Mouse (Mus musculus): ENCODE measurements at regions not wholly inside any gene's neighbourhood (a gene's known extent, or its start where the extent isn't known, plus 50 kb on each side); places are given as distances from the start of the nearest gene placed in this dataset.

GRCm38 (mm10) chr14:100530217-100530616 lies 245.7 kb upstream of the Klf12 start:
- no peaks in the 10 kb centered on the region for H3K9me3 ChIP-seq (replicated peaks; ENCODE audit: control insufficient read depth, insufficient read depth, low read length, poor library complexity, severe bottlenecking)
- no peaks in the 10 kb centered on the region for H3K27me3 ChIP-seq (ENCODE audit: control insufficient read depth, insufficient read depth, low read length, poor library complexity, severe bottlenecking)
- TF ChIP-seq POLR2A (IDR thresholded peaks at IDR 0.05; ENCODE audit: insufficient read depth, low read length) = no peak
- TF ChIP-seq CTCF (IDR thresholded peaks at IDR 0.05; ENCODE audit: low read depth, low read length) = no peak
- no peak for TF ChIP-seq EP300 (IDR thresholded peaks at IDR 0.05; ENCODE audit: insufficient read depth, low read depth, low read length)
- no peaks in the 10 kb centered on the region for H3K36me3 ChIP-seq (ENCODE audit: control insufficient read depth, insufficient read depth, low read length, poor library complexity, severe bottlenecking)
- no peaks in the 10 kb centered on the region for H3K4me1 ChIP-seq (ENCODE audit: control insufficient read depth, insufficient read depth, low read length)
- H3K4me3 ChIP-seq (ENCODE audit: low read depth, low read length) = no peak overlapping the region
- no peak overlapping the region for H3K27ac ChIP-seq (ENCODE audit: insufficient read depth, low read length)
- H3K9ac ChIP-seq (ENCODE audit: low read depth, poor library complexity, severe bottlenecking) = no peak overlapping the region

- H3K4me1 ChIP-seq (ENCODE audit: control insufficient read depth, insufficient read depth, low read length) = no peaks in the 10 kb centered on the region
- no peak overlapping the region for H3K27ac ChIP-seq (ENCODE audit: insufficient read depth, low read length)
- H3K4me3 ChIP-seq (ENCODE audit: low read depth, low read length) = no peak overlapping the region
- H3K9ac ChIP-seq (ENCODE audit: low read depth, poor library complexity, severe bottlenecking) = no peak overlapping the region
- no peaks in the 10 kb centered on the region for H3K36me3 ChIP-seq (ENCODE audit: control insufficient read depth, insufficient read depth, low read length, poor library complexity, severe bottlenecking)
- no peaks in the 10 kb centered on the region for H3K9me3 ChIP-seq (replicated peaks; ENCODE audit: control insufficient read depth, insufficient read depth, low read length, poor library complexity, severe bottlenecking)
- TF ChIP-seq EP300 (IDR thresholded peaks at IDR 0.05; ENCODE audit: insufficient read depth, low read depth, low read length) (no peak), POLR2A (IDR thresholded peaks at IDR 0.05; ENCODE audit: insufficient read depth, low read length) (no peak), CTCF (IDR thresholded peaks at IDR 0.05; ENCODE audit: low read depth, low read length) (no peak)
- H3K27me3 ChIP-seq (ENCODE audit: control insufficient read depth, insufficient read depth, low read length, poor library complexity, severe bottlenecking) = no peaks in the 10 kb centered on the region
These were observed 245.3 kb upstream of the Klf12 start for GRCm38 (mm10) chr14:100529758-100530157.

GRCm38 (mm10) chr14:100509396-100509795 lies 224.9 kb upstream of the Klf12 start:
- H3K36me3 ChIP-seq (ENCODE audit: control insufficient read depth, insufficient read depth, low read length, poor library complexity, severe bottlenecking) = no peaks in the 10 kb centered on the region
- no peak for TF ChIP-seq CTCF (IDR thresholded peaks at IDR 0.05; ENCODE audit: low read depth, low read length)
- no peak for TF ChIP-seq EP300 (IDR thresholded peaks at IDR 0.05; ENCODE audit: insufficient read depth, low read depth, low read length)
- no peak for TF ChIP-seq POLR2A (IDR thresholded peaks at IDR 0.05; ENCODE audit: insufficient read depth, low read length)

GRCm38 (mm10) chr14:100508087-100508486 lies 223.6 kb upstream of the Klf12 start:
- H3K9me3 ChIP-seq (replicated peaks; ENCODE audit: control insufficient read depth, insufficient read depth, low read length, poor library complexity, severe bottlenecking) = no peaks in the 10 kb centered on the region

More at GRCm38 (mm10) chr14:100509396-100509795, 224.9 kb upstream of the Klf12 start:
- H3K4me1 ChIP-seq (ENCODE audit: control insufficient read depth, insufficient read depth, low read length) = no peaks in the 10 kb centered on the region
- H3K27ac ChIP-seq (ENCODE audit: insufficient read depth, low read length) = no peak overlapping the region
- no peak overlapping the region for H3K9ac ChIP-seq (ENCODE audit: low read depth, poor library complexity, severe bottlenecking)
- H3K27me3 ChIP-seq (ENCODE audit: control insufficient read depth, insufficient read depth, low read length, poor library complexity, severe bottlenecking) = no peaks in the 10 kb centered on the region
- H3K9me3 ChIP-seq (replicated peaks; ENCODE audit: control insufficient read depth, insufficient read depth, low read length, poor library complexity, severe bottlenecking) = no peaks in the 10 kb centered on the region
- no peak overlapping the region for H3K4me3 ChIP-seq (ENCODE audit: low read depth, low read length)

GRCm38 (mm10) chr14:100507616-100508015 lies 223.1 kb upstream of the Klf12 start:
- no peak overlapping the region for H3K4me3 ChIP-seq (ENCODE audit: low read depth, low read length)
- TF ChIP-seq CTCF (IDR thresholded peaks at IDR 0.05; ENCODE audit: low read depth, low read length) = no peak
- TF ChIP-seq POLR2A (IDR thresholded peaks at IDR 0.05; ENCODE audit: insufficient read depth, low read length) = no peak
- TF ChIP-seq EP300 (IDR thresholded peaks at IDR 0.05; ENCODE audit: insufficient read depth, low read depth, low read length) = no peak

More at GRCm38 (mm10) chr14:100508087-100508486, 223.6 kb upstream of the Klf12 start:
- Histone ChIP-seq H3K36me3 (ENCODE audit: control insufficient read depth, insufficient read depth, low read length, poor library complexity, severe bottlenecking) (no peaks in the 10 kb centered on the region), H3K27ac (ENCODE audit: insufficient read depth, low read length) (no peak overlapping the region), H3K4me3 (ENCODE audit: low read depth, low read length) (no peak overlapping the region), H3K27me3 (ENCODE audit: control insufficient read depth, insufficient read depth, low read length, poor library complexity, severe bottlenecking) (no peaks in the 10 kb centered on the region), H3K4me1 (ENCODE audit: control insufficient read depth, insufficient read depth, low read length) (no peaks in the 10 kb centered on the region), H3K9ac (ENCODE audit: low read depth, poor library complexity, severe bottlenecking) (no peak overlapping the region)
- TF ChIP-seq CTCF (IDR thresholded peaks at IDR 0.05; ENCODE audit: low read depth, low read length) (no peak), POLR2A (IDR thresholded peaks at IDR 0.05; ENCODE audit: insufficient read depth, low read length) (no peak), EP300 (IDR thresholded peaks at IDR 0.05; ENCODE audit: insufficient read depth, low read depth, low read length) (no peak)

GRCm38 (mm10) chr14:100488837-100489236 lies 204.4 kb upstream of the Klf12 start:
- Histone ChIP-seq H3K27ac (ENCODE audit: insufficient read depth, low read length) (no peak overlapping the region), H3K9me3 (replicated peaks; ENCODE audit: control insufficient read depth, insufficient read depth, low read length, poor library complexity, severe bottlenecking) (no peaks in the 10 kb centered on the region), H3K4me1 (ENCODE audit: control insufficient read depth, insufficient read depth, low read length) (no peaks in the 10 kb centered on the region), H3K9ac (ENCODE audit: low read depth, poor library complexity, severe bottlenecking) (no peak overlapping the region), H3K36me3 (ENCODE audit: control insufficient read depth, insufficient read depth, low read length, poor library complexity, severe bottlenecking) (no peaks in the 10 kb centered on the region), H3K27me3 (ENCODE audit: control insufficient read depth, insufficient read depth, low read length, poor library complexity, severe bottlenecking) (no peaks in the 10 kb centered on the region), H3K4me3 (ENCODE audit: low read depth, low read length) (no peak overlapping the region)
- no peak for TF ChIP-seq CTCF (IDR thresholded peaks at IDR 0.05; ENCODE audit: low read depth, low read length)
- no peak for TF ChIP-seq EP300 (IDR thresholded peaks at IDR 0.05; ENCODE audit: insufficient read depth, low read depth, low read length)
- TF ChIP-seq POLR2A (IDR thresholded peaks at IDR 0.05; ENCODE audit: insufficient read depth, low read length) = no peak

More at GRCm38 (mm10) chr14:100507616-100508015, 223.1 kb upstream of the Klf12 start:
- no peaks in the 10 kb centered on the region for H3K27me3 ChIP-seq (ENCODE audit: control insufficient read depth, insufficient read depth, low read length, poor library complexity, severe bottlenecking)
- no peaks in the 10 kb centered on the region for H3K36me3 ChIP-seq (ENCODE audit: control insufficient read depth, insufficient read depth, low read length, poor library complexity, severe bottlenecking)
- no peak overlapping the region for H3K9ac ChIP-seq (ENCODE audit: low read depth, poor library complexity, severe bottlenecking)
- H3K4me1 ChIP-seq (ENCODE audit: control insufficient read depth, insufficient read depth, low read length) = no peaks in the 10 kb centered on the region
- no peaks in the 10 kb centered on the region for H3K9me3 ChIP-seq (replicated peaks; ENCODE audit: control insufficient read depth, insufficient read depth, low read length, poor library complexity, severe bottlenecking)
- H3K27ac ChIP-seq (ENCODE audit: insufficient read depth, low read length) = no peak overlapping the region
